Mouse (Mus musculus) urinary bladder, postnatal 36 days (tissue): ENCODE results near the gene Scd4.
A peak's percentile ranks its signal among the peaks of the same experiment; 100 is the strongest.
"Not testable (repeated sequence)": the region's sequence is repeated elsewhere in the genome, so short reads cannot be mapped to it uniquely, and the experiment has no call there.

Source experiments
- DNase-seq, 2 experiments: peaks; one replicate each; pipeline ENCODE4 v3.0.0; 2022; ENCODE audit warnings: low spot score in 2 of 2, mixed read lengths in 1 of 2

Gene Scd4

DNA sequence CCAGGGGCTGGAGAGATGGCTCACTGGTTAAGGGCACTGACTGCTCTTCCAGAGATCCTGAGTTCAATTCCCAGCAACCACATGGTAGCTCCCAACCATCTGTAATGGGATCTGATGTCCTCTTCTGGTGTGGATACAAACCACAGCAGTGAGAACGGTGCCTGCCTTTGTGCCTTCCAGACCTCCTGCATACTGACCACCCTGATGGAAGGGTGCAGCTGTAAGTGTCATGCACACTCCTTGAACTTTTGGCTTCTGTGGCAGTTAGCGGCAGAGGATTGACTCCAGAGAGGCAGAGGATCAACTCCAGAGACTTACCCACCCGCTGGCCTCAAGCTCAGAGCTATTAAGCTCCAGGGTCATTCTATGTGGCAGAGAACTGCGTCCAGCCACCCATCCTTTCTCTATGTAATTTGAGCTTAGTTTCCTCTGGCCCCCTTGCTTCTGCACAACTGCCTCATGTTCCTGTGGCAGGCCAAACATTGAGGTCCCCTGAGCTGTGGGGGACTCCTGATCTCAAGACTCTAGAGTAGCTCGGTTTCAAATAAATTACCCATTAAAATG, 16.1 kb upstream of the Scd4 start:
- no peak for DNase-seq

DNA sequence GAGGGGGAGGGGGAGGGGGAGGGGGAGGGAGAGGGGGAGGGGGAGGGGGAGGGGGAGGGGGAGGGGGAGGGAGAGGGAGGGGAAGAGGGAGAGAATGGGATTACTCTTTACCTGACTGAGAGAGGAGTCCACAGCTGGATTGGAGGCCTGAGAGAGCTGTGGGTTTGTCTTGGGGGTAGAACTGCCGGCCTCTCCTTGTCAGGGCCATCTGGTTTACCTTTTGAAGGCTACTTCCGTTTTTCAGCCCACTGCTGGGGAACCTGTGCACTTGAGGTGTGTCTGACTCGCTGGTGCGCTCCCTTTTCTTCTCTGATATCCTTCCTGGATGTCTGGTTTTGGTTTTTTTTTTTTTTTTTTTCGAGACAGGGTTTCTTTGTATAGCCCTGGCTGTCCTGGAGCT, 15.5 kb upstream of the Scd4 start:
- no peak for DNase-seq

DNA sequence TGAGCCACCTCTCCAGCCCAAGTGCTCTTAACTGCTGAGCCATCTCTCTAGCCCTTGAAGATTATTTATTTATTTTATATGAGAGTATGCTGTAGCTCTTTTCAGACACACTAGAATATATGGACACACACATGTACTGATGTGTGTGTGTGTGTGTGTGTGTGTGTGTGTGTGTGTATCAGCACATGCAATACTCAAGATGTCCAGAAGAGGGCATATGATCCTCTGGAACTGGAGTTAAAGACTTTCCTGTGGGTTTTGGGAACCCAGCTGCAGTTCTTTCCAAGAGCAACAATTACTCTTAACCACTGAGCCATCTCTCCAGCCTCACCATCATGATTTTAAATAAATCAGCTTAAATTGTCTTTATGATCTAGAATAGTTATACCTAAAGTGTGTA, 14.3 kb upstream of the Scd4 start:
- DNase-seq, result no peak

GRCm38 (mm10) chr19:44320316-44320715, 12.6 kb upstream of the Scd4 start:
- no peak for DNase-seq

GRCm38 (mm10) chr19:44321201-44321600, 11.7 kb upstream of the Scd4 start:
- DNase-seq, result no peak

- DNase-seq, result no peak
These were observed 11.3 kb upstream of the Scd4 start for GRCm38 (mm10) chr19:44321631-44322030.

GRCm38 (mm10) chr19:44329566-44329965, 3.3 kb upstream of the Scd4 start:
- DNase-seq, result no peak

GRCm38 (mm10) chr19:44331128-44331527, 1.8 kb upstream of the Scd4 start:
- DNase-seq, result not testable (repeated sequence)

DNA sequence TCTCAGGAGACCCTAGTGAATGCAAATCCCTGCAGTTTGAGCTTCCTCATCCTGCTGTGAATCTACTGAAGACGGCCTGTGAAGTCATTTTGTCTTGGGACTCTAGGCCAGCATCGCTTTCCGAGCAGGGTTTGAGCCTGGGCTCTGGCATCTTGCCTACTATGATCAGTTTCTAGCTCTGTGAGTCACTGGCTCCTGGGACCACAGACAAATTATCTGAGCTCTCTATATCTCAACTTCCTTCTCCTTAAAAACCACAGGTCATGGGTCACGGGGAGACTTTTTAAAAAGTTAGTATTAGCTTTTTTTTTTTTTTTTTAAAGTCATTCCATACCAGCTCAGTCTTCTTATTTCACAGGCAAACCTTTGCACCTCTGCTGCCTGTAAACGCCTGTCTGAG, 981 bp upstream of the Scd4 start:
- no peak for DNase-seq

DNA sequence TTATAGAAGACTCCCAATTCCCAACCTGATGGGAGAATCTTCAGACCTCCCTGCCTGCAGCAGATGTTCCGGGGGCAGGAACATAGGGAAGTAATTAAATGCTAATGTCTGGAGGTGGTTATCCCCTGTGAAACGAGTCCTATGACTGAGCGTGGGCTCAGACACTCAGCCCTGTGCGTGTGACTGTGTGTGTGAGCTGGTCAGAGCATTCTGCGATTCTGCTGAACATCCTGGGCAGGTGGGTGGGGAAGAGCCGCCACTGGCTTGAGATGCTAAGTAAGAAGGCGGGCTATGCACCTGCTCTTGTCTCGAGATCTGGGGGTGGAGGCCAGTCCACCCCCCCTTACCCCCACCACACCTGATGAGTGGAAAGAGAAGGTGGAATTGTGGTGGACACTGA, 566 bp upstream of the Scd4 start:
- no peak for DNase-seq

GRCm38 (mm10) chr19:44333991-44334390, 1.1 kb downstream of the Scd4 start:
- DNase-seq, result no peak

- DNase-seq, result no peak
These were observed 3.2 kb downstream of the Scd4 start for GRCm38 (mm10) chr19:44335876-44336662.

- no peak for DNase-seq
These were observed 16.8 kb downstream of the Scd4 start for GRCm38 (mm10) chr19:44349689-44350088.

DNA sequence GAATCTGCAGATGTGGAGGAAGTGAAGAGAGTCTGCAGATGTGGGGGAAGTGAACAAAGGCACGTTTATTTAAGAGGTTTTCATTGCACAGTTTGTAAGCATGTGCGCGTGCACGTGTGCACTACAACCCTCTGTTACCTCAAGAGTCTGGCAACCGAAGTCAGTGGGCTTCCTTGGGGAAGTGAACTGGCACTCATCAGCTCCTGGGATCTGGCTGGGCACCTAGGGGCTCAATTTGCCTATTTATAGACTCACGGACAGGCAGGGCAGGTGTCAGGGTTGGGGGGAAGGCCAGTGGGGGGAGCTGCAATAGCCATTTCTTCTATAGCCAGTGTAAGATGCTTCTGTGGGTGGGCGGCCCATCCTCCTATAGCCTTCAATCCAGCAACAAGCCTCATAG, 18.9 kb downstream of the Scd4 start:
- DNase-seq, result no peak

DNA sequence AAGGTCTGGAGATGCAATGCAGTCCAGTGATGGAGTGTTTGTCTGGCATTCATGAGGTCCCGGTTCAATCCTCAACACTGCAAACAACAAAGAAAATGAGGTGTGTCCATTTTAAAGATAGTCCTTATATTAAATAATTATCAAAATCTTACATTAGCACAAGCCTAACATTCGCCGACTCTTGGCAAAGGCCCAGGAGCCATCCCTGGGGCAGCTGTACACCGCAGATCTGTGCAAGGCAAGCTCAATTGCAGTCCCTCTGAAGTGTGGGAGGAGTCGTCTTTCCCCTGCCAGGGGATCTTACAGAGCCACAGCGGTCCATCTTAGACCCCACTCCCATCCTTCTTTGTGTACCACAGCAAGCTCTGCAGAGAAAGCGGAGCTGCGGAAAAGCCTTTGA, 25.8 kb downstream of the Scd4 start:
- no peak for DNase-seq

GRCm38 (mm10) chr19:44363529-44363928, 30.6 kb downstream of the Scd4 start:
- DNase-seq, result peak; percentile 15 to 48

GRCm38 (mm10) chr19:44364029-44364428, 31.1 kb downstream of the Scd4 start:
- DNase-seq, result no peak

DNA sequence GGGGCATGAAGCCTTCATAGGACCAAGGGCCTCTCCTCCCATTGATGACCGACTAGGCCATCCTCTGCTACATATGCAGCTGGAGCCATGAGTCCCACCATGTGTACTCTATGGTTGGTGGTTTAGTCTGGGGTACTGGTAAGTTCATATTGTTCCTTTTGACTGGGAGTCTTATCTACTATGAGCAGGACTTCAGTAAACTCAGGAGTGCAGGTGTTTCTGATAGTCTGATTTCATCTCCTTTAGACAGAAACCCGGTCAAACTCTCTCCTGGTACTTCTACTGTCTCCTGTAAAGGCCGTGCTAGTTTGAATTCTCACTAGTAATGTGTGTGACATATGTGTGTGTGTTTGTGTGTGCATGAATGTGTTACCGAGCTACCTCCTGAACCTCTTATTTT, 32.8 kb downstream of the Scd4 start:
- no peak for DNase-seq

DNA sequence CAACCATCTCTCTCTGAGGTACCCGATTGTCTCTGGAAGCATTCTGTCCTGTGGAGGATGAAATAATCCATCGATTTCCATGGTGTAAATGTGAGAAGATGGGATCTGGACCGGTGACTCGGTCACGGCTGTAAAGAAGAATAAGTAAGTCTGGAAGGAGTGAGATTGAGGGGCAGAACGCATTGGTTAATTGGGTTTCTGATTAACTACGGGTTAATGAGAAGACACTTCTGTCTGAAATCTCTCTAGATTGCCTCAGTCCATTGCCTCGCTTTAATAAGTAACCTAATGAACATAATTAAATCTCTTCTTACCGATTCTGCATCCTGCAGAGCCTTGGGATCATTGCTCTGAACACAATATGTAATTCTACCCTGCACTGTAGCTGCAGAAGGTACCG, 34.2 kb downstream of the Scd4 start:
- not testable (repeated sequence) for DNase-seq

DNA sequence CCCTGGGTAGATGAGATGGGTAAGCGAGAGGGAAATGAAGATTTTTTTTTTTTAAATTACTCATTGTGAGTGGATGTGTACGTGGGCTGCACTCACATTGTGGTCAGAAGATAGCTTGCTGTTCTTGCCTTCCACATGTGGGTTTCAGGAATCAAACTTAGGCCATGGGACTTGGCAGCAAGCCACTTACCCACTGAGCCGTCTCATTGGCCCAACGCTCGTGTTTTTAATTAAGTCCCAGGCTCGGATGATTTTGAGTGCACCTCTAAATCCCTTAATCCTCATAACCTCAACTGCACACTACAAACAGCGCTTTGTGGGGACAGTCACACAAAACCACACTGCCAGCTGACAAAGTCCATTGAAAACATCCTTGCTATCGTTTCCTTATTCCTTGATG, 36.5 kb downstream of the Scd4 start:
- no peak for DNase-seq

DNA sequence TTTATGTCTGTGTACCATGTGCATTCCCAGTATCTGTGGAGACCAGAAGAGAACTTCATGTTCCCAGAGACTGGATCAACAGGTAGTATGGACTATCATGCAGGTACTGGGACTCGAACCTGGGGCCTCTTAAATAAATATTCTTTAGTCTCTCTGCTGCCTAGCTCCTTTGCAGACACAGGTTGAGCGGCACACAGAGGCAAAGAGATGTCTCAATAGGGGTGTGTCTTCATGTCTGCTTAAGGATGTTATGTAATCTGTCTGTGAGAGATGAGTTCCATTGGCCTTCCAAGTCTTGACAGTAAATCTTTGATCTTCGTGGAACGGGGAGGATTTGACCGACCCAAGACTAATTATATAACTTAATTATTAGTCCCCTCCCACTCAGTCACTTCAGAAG, 37.3 kb downstream of the Scd4 start:
- DNase-seq, result no peak

DNA sequence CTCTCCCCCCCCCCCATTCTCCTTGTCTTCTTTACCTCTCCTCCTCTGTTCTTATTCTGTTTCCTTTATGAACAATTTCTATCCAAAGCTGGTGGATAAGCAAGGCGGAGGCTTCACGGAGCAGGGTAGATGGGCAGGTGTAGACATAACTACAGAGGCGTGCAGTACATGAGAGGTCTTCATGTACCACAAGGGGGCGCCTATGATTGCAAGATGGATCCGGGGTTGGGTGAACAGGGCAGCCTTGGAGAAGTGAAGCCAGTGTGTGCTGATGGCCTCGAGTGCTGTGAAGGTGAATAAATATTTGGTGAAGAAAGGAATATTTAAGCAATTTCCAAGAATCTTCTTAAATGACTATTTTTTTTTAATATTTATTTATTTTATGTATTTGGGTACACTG, 40.1 kb downstream of the Scd4 start:
- peak; percentile 77 to 80 for DNase-seq

- no peak for DNase-seq
These were observed 43.6 kb downstream of the Scd4 start for GRCm38 (mm10) chr19:44376511-44376951.
